Mouse (Mus musculus): ENCODE results near the gene Shh.

Shh gene

GRCm38 (mm10) chr5:28466760-28467306, at the start of gene Shh:
TSS of gene Shh (minus strand) at chr5:28467256.
- DNase-seq: no peak

DNA sequence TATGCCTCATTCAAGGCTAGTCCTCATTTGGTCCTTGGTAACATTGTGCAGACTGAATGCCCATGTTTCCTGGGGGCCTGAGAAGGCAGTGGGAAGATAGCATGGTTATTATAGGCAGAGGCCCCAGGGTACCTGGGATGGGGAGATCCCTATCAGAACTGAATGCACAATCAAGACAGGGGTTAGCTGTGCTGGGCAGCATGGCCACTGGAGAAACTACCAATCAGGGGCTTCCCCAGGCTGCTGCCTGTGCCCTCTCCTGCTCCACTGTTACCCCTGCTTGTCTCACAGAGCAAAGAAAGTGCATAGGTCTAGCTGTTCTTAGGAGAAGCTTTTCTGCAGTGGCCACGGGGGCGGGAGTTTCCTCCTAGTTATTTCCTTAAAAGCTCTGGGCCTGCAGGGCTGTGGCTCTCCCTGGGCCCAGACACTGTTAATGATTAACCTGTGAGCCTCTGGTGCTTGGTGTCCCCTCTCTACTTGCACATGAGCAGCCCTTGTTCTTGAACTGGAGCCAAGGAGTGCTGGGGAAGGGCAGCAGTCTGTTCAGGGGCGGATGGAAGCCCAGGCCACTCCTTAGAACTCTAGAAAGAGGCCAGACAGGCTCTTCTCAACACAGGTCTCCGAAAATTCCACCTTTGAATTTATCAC, 33.9 kb upstream of the Shh start:
- DNase-seq: no peak

- DNase-seq: no peak
Measured at GRCm38 (mm10) chr5:28498846-28499245, 31.8 kb upstream of the Shh start.

DNA sequence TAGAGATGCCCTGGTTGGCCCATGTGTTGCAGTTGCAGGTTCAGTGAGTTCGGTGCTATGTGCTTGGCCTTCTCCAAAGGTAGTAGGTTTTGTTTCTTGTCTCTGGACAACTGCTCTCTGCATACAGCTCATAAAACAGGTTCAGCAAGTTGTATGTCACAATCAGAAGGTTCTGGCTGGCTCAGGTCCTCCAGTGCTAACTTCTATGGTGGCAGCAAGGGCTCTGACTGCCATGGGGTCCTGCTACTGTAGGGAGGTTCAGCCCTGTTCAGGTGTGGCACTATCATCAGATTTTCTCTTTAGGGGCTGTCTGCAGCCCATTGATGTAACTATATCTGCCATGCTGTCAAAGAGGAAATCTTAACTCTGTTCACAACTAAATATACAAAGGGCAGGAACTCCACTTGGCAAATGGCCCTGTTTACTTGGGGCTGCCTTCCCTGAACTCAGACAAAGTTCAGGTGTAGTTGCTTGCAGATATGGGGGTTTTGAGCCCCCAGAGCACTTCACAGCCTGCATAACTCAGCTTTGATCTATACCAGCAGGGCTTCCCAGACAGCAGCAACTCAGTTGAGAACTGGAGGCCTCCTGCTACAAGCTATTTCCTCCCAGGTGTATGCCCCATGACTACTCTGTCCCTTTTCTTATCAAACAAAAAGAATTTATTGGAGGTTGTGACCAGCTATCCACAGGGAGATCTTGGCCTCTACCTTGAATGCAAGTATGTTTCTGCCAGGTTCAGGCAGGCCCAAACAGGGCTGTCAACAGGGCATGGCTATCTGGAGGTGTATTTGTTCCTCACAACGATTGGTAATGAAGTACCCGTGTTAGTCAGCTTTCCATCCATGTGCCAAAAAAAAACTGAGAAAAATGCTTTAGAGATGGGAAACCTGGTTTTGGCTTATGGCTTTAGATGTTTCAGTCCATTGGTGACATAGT, 28.9 kb upstream of the Shh start:
- no peak for DNase-seq

- DNase-seq: no peak
Measured at GRCm38 (mm10) chr5:28493550-28493949, 26.5 kb upstream of the Shh start.

DNA sequence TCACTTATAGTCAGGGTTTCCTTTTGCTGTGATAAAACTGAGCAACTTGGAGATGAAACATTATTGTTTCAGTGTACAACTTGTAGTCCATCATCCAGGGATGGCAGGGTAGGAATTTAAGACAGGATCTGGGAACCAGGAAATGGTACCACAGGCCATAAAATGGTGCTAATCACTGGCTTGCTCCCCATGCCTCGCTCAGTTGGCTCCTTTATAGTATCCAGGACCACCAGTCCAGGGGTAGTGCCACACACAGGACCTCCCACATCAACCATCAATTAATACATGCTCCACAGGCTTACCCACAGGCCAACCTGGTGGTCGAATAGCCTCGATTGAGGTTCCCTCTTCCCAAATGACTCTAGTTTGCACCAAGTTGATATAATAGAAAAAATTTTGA, 15.9 kb upstream of the Shh start:
- DNase-seq: no peak

DNA sequence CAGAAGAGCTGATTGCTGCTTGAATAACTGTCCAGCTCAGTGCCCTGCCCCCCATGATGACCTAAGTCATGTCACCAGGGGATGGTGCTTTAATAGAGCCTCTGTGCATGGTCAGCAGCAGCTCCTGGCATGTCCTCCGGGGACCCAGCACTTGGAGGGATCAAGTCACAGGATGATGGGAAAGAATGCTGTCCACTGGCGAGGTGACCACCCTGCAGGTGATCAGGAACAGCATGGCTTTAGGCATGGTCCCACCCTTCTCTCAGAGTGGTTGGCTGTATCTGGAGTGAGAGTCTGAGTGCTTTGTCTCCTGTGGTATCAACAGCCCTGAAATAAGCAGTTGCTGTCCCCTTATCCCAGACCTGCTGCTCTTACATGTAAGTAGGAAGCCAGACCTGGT, 14.7 kb upstream of the Shh start:
- no peak for DNase-seq

DNA sequence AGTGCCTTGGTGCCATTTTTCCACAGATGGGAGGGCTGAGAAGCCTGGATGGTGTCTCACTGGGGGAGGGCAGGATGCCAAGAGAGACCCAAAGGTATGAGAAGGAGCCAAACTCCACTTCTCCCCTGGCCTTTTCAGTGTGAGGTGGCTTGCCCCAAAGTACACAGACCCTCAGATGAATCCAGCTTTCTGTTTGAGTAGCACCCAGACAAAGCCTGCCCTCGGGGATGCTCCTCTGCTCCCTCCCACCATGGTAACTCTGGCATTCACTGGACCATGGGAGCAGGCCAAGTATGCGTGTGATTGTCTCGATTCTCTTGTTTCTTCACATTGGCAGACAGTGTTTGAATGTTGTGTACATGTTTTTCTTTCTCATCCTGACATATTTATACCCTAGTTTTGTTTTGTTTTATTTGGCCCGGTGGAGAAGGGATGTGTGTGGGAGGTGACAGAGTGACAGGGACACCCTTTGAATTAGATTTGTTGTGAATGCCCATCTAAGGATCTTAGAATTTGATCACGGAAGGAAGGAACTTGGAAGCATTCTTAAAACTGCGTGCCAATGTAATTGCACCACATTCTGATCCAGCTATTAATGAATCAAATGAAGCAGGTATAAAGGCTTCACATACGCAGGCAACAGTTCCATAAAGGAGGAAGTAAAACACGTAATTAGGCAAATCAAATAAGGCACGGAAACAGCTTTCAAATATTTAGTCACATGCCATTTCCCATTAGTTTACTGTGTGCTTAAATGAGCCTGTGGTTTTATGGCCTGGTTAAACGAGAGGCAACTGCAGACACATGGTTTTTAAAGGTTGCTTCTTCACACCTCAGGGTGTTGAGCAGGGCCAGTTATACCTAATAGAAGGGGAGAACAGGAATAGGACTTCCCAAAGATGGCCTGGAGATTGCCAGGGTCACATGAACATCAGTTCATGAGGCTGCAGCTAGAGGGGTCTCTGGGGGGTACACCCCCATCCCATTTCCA, 9.6 kb upstream of the Shh start:
- no peak for DNase-seq

DNA sequence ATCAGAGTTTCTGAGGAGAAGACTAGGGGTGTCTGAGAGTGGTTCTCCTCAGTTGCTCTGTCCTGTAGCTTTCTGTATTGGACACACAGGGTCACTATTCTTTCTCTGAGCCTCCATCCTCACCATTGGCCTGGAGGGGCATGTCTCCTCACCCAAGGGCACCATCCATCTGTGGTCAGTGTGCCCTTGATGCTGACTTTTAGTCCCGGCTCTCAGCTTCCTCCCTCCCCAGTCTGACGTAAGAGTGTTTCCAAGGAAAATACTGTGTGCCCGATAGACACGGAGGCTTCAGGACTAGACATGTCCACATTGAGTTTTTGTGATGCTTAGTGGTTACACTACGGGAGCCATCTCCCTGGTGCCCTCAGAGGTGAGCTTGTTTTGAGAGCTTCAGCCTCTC, 6.5 kb upstream of the Shh start:
- DNase-seq: no peak

- peak; percentile 24 for DNase-seq
Measured at GRCm38 (mm10) chr5:28469525-28470202, 2.6 kb upstream of the Shh start.

- DNase-seq: no peak
Measured at GRCm38 (mm10) chr5:28466351-28466750, 705 bp downstream of the Shh start.

GRCm38 (mm10) chr5:28465526-28465925, 1.5 kb downstream of the Shh start:
- DNase-seq: no peak

- DNase-seq: no peak
Measured at GRCm38 (mm10) chr5:28465099-28465406, 2.0 kb downstream of the Shh start.

DNA sequence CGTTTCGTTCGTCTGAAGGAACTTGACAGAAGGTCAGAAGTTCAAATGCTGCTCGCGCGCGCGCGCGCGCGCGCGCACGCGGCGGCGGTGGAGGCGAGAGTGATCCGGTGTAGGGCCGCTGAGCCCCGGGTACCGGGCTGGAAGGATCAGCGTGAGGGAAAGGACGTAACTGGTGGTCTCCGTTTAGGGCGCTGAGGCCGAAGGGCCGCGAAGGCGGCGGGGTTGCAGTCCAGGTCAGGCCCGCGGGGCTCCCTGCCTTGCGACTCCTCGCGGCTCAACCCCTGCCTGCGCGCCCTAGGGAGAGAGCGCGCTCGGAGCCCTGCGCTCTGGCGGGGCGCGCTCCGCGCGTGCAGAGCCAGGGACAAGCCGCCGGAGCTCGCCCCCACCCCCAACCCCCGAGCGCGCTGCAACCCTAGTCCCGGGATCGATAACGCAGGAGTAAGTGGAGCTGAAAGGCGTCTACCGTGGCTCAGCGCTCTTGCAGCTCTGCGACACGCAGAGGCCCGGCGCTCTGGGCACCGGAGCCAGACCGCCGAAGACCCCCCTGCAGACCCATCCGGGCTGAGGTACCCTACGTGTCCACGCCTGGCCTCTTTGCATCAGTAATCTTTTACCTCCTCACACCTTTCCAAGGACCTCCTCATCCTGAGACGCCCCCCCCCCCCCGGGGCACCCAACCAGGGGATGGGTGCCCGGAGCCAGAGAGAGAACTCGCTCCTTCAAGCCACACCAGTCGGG, 2.5 kb downstream of the Shh start:
- no peak for DNase-seq

DNA sequence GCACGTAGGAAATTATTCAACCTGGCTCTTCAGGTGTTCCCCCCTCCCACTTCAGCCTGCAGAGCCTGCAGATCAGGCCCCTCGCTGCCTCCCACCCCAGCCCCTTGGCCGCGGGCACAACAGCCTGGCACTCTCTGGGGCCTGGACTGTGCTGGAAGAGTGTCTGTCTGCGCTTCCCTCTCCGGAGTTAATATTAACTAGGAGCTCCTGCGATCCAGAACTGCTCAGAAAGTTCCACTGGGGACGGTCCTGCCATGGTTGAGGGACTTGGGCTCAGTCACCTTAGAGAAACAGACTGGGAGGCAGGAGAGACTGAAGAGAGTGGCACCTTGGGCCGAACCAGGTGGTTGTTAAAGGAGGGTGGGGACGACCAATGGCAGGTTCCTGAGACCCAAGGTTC, 3.4 kb downstream of the Shh start:
- DNase-seq: no peak

GRCm38 (mm10) chr5:28462741-28463590, 4.1 kb downstream of the Shh start:
- DNase-seq: no peak

DNA sequence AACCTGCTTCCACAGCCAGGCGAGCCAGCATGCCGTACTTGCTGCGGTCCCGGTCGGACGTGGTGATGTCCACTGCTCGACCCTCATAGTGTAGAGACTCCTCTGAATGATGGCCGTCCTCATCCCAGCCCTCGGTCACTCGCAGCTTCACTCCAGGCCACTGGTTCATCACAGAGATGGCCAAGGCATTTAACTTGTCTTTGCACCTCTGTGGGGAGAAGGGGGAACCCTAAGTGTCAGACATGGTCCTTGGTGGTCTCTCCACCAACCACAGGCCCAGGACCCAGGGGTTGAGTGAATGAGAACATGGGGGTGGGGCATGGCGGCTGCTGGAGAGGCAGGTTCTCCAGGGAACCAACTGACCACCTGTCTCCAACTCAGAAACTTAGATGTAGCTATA, 5.7 kb downstream of the Shh start:
- no peak for DNase-seq

DNA sequence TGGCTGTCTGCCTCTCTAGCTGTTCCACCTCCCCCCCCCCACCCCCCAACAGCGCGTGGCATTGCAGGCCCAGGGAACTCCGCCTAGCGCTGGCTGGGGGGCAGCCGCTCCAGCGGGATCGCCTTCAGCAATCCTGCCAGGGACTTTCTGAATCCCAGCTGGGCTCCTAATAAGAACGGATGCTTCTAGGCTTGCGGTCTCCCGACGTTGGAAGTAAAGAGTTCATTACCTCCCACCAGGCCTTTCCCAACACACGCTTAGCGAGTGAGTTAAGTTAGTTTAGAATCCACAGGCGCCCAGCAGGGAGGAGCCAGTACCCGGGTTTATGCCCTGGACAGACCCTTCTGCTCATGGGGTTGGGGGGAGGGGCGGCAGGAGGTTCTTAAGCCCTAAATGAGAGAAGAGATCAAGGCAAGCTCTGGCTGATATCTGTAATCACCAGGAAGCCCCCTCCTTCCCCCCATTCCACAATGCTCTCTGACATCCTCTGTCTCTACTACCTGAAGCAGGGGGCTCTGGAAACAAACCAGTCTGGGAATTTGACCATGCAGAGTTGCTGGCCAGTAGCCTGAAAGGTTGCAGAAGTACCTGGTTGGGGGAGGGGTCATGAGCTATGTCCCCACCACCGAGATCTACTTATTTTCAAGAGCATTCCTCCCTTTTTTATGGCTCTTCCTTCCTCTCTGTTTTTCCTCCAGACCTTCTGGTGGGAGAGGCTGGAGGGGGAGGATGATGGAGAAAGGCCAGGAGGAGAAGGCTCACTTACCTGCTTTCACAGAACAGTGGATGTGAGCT, 6.3 kb downstream of the Shh start:
- DNase-seq: no peak

- DNase-seq: no peak
Measured at GRCm38 (mm10) chr5:28459456-28460225, 7.4 kb downstream of the Shh start.

Data from cerebellum, adult 9-11 months (tissue).